Mouse (Mus musculus) heart, postnatal 4 days (tissue): ENCODE results near the gene Fbxl12. TPM values are rescaled to one million over a fixed set of nuclear protein-coding genes. Genes with fewer than 3 reads are reported as not detected.
A peak's percentile ranks its signal among the peaks of the same experiment; 100 is the strongest.
"Not testable (repeated sequence)": the region's sequence is repeated elsewhere in the genome, so short reads cannot be mapped to it uniquely, and the experiment has no call there.

Experiments
- DNase-seq: peaks from one replicate; pipeline ENCODE4 v3.0.0; 2021
- total RNA-seq, 2 experiments: library from RNA; stranded (reverse); gene quantifications; 2 replicates each; pipeline ENCODE4 v1.2.3; 2021

Fbxl12 gene
- total RNA-seq, result 10 to 100 TPM; 16.1 to 16.5 TPM

DNA sequence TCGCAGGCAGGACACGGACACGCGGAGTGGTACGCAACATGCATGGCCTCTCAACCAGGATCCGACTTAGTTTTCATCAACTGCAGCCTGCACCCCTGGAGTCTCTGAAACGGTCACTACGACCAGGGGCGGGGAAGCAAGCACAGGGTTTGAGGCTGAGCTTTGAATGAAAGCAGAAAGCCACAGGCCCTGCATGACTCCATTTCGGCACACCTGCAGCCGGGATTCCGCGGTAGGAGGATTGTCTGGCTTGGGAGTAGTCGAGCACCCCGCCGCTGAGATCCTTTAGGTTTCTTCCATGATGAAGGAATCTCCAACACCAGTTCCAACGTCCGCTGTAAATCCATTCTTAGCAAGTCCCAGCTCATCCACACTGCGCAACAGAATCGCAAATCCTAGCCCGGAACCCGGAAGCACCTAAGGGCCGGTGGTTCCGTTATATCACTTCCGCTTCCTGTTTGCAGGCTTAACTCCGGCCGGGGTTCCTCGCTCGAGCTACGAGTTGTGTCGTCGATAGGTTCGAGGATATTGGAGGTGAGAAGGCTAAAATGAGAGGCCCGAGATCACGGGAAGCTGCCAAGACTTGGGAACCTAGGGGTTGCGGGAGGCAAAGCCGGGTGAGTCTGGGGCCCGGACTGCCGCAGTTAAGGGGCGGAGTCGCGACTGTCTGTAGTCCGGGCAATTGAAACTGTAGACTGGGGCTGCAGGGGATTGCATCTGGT is at the start of gene Fbxl12:
Gene Fbxl12, minus strand, starts transcription at position 408 of the 722 bp plus-strand sequence.
- DNase-seq, result peak; percentile 72

DNA sequence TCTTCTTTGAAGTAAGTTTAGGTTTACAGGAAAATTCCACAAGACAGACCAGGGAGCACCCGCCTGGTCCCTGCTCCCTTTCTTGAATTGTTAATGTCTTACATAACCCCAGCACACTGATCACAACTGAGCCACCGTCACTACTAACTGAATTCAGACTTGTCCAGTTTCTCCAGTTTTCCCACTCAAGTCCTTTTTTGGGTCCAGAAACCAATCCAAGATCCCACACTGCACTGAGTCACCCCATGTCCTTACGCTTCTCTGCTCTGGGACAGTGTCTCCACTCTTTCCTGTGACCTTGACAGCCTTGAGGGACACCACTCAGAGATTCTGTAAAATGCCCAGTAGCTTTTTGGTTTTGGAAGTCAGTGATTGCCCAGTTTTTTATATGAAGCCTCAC is 48.3 kb upstream of the Fbxl12 start:
- DNase-seq, result no peak

DNA sequence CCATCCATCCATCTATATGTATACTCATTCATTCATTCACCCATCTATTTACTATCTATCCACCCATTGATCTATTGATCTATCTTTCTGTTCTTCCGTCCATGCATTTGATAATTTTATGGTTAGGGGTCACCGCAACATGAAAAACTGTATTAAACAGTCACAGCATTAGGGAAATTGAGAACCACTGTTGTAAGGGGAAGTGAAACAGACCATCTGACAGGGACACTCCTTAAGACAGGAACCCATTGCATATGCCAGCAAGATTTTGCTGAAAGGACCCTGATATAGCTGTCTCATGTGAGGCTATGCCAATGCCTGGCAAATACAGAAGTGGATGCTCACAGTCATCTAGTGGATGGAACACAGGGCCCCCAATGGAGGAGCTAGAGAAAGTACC is 45.9 kb upstream of the Fbxl12 start:
- not testable (repeated sequence) for DNase-seq

DNA sequence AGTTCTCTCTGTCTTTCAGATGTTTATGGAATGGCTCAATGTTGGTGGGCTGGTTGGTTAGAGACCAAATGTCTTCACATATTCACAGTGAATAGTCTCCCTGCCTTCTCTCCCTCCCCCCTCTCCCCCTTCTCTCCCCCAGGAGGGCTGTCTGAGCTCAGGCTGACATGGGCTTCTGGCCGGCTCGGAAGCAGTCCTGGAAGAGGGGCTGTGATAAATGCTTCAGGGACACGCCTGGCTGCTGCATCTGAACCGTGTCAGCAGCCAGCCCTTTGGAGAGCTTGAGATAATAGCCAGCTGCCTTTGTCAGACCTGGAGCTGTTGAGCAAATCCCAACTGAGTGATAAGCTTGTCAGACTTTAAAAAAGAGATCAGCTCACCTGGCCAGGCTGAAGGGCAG is 45.3 kb upstream of the Fbxl12 start:
- peak; percentile 27 for DNase-seq

DNA sequence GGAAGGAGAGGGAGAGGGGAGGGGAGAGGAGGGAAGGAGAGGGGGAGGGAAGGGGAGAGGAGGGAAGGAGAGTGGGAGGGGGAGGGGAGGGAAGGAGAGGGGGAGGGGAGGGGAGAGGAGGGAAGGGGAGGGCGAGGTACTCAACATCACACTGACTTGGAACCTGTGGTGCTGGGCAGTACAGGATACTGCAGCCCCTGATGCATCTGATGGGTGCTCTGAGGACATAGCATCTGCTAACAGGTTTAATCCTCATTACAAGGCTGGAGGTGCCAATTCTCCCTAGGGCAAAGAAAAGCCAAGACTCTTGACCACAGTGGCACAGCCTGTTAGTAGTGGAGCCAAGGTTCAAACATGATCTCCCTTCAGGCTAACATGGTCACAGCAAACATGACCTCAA is 44.8 kb upstream of the Fbxl12 start:
- no peak for DNase-seq

DNA sequence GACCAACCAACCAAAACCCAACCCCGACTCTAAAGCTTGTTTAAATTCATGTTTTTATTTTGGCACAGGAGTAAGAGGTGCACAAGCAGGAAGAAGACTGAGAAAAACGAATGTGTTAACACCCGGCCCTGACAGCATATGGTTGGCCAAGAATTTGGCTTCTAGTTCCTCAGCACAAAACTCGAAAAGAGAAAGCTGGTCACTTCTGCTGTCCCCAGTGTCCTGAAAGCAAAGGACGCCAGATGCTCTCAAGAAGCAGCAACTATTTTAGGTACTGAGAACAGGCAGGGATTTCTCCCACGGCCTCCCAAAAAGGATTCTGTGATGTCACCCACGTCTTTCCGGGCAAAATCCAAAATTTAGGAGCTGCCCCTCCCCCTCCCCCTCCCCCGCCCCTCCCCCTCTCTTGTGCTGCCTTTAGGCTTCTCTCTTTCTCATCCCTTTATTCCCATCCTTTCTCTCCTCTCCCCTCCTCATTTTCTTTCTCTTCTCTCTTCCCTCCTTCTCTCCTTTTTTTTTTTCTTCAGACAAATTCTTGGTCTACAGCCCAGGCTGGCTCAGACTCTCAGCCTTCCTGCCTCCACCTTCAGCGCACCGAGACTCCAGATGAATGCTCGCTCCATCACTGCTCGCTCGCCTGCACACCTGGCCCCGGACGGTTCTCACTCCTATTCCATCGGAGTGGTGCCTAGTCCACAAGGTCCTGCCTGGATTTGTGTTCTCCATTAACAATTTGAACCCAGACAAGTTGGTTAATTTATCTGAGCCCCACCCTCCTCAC is 40.7 kb upstream of the Fbxl12 start:
- DNase-seq, result no peak

DNA sequence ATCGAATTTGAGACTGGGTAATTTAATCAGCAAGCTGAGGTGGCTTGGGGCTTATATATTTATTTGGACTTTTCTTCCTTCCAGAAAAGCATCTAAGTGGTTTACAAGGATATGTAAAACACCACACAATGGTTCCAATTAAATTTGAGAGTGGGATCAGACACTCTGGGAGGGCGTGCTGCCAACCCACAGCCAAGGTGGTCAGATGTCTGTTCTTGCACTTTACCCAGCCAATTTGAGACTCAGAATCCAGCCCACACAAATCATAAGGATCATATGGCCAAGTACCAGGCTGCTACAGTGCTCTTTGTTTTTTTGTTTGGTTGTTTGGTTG is 37.8 kb upstream of the Fbxl12 start:
- DNase-seq, result no peak

DNA sequence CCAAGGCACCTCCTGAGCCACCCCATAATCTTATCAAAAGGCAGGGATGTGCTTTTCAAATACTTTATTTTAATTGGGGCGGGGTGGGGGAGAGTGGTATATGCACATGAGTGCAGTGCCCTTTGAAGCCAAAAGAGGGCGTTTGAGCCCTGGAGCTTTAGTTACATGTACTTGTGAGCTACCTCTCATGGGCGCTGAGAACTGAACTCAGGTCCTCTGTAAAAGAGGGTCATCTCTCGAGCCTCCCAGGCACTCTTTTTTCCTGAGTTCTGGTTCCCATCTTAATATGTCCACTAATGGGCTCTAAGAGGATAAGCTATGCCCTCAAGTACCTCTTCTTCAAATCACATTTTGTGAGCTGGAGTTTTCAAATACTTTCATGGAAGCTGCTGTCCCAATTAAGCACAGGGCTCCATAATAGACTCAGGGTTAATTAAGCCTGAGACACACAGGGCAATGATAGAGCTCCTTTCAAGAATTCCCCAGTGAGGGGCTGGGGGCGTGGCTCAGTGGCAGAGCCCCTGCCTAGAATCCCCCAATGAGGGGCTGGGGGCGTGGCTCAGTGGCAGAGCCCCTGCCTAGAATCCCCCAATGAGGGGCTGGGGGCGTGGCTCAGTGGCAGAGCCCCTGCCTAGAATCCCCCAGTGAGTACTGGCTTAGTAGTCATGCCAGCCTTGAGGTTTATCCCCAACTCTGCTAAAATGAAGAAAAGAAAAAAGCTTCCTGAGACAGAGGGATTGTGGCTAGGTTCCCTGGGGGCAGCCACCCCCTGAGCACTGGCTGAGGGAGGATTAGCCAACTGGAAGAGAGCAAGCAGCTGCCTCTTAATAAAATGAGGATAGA is 37.2 kb upstream of the Fbxl12 start:
- DNase-seq, result no peak

DNA sequence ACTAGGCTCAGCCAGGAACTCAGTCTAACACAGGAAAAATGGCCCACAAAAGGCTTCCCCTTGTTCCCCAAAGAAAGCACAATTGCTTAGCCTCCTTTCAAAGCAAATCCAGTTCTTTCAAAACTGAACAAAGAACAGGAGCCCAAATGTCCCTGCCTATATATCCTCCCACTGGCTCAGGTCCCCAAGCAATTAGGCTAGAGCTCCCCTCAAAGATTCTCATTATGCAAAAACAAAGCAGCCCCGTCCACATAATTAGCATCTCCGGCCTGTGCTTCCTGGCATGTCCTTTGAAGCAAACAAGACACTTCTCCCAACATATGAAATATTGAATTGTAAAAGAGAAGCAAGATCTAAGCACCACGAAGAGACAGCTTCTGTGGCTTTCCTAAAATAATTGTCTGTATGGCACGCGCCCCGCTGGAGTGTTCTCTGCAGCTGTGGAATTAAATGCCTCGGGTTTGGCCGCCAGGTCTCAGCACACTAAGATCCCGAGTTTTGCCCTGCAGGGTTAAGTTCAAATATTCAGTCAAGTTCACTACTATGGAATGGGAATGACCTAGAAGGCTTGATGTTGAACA is 35.9 kb upstream of the Fbxl12 start:
- DNase-seq, result no peak

DNA sequence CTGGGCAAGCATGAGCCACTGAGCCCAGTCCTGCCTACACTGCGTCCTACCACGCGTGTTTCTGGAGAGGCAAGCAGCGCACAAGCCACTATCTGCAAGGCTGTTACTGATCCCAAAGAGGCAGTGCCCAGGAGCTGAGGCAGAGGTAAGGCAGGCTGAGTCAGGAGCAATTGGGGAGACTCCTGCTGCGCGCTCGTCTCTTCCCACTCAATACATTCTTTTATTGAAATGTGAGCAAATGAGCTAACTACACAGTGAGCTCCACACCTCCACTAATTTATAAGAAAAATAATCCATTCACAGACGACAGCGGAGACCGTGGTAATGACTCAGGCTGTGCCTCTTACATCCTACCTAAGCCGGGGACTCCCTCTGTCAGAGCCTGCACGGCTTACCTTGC is 33.3 kb upstream of the Fbxl12 start:
- DNase-seq, result no peak

DNA sequence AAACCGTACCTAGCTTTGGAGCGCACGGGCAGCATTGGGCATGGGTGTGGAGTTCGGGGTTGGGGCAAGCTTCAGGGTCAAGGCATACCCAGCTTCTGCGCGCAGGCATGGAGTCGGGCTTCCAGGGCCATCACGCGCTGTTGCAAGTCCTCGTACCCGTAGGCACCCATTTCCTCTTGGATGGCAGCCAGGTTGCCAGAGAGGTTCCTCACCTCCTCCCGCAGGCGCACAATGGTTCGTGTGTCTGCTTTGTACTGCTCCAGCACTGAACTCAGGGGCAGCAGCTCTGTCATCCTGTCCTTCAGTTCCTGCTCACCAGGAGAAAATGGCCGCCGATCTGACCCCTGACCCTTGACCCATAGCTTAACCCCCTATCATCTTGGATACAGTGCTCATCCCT is 27.5 kb upstream of the Fbxl12 start:
- no peak for DNase-seq

DNA sequence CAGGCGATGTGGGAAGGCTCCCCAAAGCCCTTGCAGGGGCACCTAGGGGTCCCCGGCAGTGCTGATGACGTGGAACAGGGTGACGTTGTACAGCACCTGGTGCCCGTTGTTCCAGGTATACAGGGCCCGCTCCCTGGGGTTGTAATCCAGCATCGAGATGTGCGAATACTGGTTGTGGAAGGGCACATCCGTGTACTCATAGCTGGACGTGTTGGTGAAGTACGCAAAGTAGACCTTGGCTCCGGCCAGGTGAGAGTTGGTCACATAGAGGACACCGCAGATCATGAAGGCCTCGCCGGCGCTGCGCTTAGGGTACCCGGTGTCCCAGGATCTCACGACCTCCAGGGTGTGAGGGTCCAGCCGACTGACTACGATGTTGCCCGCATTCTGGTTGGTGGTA is 23.5 kb upstream of the Fbxl12 start:
- no peak for DNase-seq

DNA sequence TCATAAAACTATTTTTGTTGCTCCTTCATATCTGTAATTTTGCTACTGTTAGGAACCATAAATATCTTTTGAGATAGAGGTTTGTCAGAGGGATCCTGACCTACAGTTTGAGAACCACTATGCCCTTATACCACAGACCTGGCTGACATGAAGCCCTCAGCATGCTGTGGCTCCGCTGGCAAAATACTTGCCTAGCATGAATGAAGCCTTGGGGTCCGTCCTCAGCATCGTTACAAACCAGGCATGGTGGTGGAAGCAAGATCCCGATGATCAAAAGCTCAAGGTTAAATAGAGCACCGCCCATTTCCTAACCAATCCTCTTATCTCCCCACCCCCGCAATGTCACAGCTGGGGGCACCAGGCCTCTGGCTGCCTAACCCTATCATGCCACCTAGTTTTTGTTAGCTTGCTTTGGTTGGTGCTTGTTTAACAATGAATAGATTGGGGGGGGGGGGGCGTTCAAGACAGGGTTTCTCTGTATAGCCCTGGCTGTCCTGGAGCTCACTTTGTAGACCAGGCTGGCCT is 22.0 kb upstream of the Fbxl12 start:
- no peak for DNase-seq

DNA sequence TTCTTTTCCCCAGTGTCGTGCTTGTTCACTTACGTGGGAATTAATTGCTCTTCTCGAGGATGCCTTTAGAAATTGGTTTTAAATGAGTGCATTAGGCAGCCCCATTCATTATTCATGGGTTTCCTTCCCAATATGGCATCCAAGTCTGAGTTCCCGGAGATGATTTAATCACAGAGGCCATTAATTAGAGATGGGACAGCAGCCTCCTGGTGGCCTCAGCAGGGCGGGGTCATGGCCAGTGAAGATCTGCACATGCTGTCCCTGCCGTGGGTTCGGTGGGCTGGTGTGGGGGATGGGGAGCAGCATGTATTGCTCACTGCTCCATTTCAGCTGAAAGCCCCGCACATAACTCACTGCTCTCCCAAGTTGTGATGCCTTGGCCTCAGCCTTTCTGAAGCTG is 21.4 kb upstream of the Fbxl12 start:
- DNase-seq, result no peak

DNA sequence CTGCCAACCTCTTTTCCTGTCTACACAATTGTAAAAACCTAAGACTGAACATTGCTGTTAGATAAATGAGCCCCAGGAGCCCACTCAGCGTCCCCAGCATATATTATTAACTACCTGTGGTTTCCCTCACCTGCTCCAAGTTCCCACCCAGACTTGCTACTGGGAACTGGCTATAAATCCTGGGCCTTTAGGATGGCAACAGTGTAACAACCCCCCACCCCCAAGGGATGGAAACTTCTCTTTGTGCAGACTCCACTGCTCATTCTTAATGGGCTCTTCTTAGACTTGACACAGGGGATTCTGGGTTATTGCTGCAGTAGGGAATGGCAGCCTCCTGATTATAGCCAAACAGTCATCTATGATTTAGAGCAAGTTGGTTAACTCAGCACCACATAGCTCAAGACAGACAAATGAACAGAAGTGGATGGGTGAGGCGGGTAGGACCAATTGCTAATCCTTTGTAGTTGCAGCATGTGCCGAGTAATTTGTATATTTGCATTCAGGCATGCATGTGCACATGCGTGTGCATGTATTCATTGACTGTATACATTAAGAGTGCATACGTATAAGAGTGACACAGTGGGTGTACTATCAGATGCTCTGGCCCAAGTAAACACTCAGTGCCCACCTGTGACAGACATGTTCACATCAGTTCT is 20.5 kb upstream of the Fbxl12 start:
- no peak for DNase-seq

DNA sequence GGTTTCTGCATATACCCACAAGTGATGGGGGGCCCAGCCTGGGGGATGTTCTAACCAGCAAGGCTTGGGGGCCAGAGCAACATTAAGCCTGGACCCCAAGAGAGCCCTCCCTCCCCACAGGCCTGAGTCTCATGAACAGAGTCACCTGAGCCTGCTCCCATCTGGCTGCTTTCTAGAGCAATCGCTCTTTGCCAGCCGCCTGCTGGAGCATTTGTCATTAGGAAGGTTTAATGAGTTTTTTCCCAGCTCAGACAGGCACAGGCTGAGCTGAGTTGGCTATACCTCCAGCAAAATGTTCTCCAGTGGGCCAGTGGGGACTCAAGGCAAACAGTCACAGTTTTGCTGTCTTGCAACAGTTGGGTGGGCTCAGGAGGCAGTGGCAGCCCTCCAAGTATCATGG is 19.8 kb upstream of the Fbxl12 start:
- no peak for DNase-seq

DNA sequence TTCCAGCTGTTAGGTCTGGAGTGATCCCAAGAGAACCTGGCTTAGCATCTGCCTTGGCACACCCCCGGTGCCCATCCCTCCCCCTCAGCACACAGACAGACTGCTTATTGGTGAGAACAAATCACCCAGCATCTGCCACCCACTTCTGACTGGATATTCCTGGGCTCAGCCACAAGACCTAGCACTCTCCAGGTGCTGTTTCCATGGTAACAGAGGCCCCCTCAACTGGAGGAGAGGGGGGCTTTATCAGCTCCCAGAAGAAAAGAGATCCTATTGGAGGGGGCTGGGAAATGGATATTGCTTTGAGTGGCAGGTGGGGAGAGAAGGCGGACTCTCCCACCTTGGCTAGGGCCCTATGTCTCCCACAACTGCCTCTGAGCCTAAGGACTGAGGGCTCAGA is 19.4 kb upstream of the Fbxl12 start:
- DNase-seq, result no peak

DNA sequence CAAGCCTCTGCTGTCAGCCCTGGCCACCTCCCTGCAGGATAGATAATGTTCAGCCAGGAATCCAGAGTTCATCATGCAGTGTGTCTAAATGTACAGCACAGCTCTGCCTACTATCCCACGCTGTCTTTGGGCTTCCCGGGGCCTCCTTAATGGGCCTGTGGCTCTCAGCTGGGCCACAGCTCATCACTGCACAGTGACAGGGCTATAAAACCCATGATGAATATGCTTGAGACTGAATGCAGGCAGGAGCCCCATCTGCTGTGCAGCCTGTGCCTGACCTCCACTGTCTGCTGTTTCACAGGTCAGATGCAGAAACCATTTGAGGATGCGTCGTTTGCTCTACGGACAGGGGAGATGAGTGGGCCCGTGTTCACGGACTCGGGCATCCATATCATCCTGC is 18.3 kb upstream of the Fbxl12 start:
- DNase-seq, result no peak

DNA sequence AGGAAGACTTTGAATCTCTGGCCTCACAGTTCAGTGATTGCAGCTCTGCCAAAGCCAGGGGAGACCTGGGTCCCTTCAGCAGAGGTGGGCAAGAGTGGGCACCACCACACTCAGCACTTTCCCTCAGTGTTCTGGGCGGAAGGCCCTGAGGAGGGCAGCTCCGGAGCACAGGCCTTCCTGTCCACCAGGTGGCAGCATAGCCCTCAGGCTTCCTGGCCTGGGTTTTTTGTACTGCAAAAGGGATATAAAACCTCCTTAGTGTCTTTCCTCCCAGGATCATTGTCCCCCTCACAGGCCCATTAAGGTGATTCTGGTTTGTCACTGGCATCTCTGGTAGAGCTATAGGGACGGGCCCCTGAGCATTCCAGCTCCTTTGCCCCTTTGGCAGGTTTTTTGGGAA is 17.8 kb upstream of the Fbxl12 start:
- DNase-seq, result peak; percentile 83

DNA sequence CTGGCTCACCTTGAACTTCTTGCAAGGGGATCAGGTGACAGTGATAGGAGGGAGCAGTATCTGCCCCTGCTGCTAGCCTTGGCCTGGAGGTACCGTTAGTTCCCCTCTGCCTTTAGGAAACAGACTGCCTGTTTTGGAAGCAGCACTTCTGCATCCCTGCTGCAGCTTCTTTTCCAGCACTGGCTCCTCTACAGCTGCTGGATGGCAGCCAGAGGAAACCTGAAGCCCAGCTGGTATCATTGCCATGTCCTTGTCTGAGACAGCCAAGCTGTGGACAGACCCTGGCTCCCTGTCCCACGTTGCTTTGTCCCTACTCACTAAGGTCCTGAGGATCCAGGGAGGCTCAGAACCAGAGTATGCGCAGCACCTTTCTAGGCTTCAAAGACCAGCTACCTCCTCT is 13.0 kb upstream of the Fbxl12 start:
- DNase-seq, result peak; percentile 62

DNA sequence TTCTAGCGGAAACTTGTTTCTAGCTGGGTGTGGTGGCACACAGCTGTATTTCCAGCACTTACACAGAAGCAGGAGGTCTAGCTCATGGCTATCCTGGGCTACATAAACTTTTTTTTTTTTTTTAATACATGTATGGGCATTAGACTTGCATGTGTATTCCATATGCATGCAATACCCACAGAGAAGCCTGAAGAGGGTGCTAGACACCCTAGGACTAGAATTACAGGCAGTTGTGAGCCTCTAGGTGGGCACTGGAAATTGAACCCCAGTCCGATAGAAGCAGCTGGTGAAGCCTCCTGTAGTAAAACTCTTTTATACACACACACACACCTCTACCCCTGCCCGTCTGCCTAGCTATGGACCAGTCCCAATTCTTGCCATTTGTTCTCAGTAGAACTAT is 9.3 kb upstream of the Fbxl12 start:
- DNase-seq, result no peak

DNA sequence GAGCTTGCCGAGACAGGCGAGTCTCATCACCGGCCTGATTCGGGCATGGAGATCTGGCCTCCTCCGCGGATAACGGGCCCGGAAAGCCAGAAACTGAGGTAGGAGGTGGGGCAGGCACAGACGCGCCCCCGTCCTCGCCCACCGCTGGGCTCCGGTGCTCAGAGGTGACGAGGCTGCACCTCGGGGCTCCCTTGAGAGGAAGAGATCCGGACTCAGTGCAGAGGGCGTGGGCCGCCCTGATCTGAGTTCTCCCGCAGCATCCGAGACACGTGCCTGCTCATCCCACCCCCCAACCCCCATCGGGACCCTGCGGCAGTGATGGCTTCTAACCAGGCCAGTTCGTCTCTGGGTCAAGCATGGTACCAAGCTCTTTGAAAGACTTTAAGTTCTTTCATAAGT is 7.7 kb upstream of the Fbxl12 start:
- DNase-seq, result no peak
